Mouse (Mus musculus) CH12.LX (cell line): ENCODE measurements around the gene Gabpb2. TPM values are rescaled to one million over a fixed set of nuclear protein-coding genes. Genes with fewer than 3 reads are reported as not detected.

Experiments used
- DNase-seq: peaks from one replicate; pipeline ENCODE4 v3.0.0-alpha.2; 2013; ENCODE audit errors: extremely low read depth
- H3K27ac ChIP-seq: 2 replicates; pipeline ENCODE4 v1.5.1; 2012; ENCODE audit warnings: low read depth, mild to moderate bottlenecking, control low read depth, moderate library complexity; ENCODE audit not compliant: insufficient read depth
- H3K27me3 ChIP-seq: replicated peaks from 2 replicates; pipeline ENCODE3; 2012; ENCODE audit warnings: inconsistent platforms
- H3K36me3 ChIP-seq, 2 experiments: replicated peaks in 1 of 2; 2 replicates each; pipeline versions ENCODE3 to v1.6.1; 2012; ENCODE audit warnings: inconsistent platforms in 1 of 2, low read length in 1 of 2, mild to moderate bottlenecking in 1 of 2, mixed read lengths in 1 of 2, moderate library complexity in 1 of 2; ENCODE audit not compliant: control insufficient read depth in 1 of 2, insufficient read depth in 1 of 2
- H3K4me1 ChIP-seq, 2 experiments: 2 replicates each; pipeline ENCODE4 v1.6.1; 2012; ENCODE audit warnings: inconsistent platforms in 1 of 2, moderate library complexity in 1 of 2; ENCODE audit not compliant: insufficient read depth in 2 of 2, control insufficient read depth in 1 of 2
- H3K4me2 ChIP-seq: 2 replicates; pipeline ENCODE4 v1.6.1; 2012; ENCODE audit warnings: low read depth, mild to moderate bottlenecking, control low read depth; ENCODE audit not compliant: poor library complexity, insufficient read depth, severe bottlenecking
- H3K4me3 ChIP-seq, 3 experiments: fragments of 150-350 bp in 1 of 3; sonication (generic) in 1 of 3; replicated peaks in 1 of 3; 2 replicates each; pipeline versions ENCODE3 to v1.5.1; 2011 to 2012; ENCODE audit warnings: low read depth in 2 of 3, low read length in 2 of 3, mild to moderate bottlenecking in 2 of 3, moderate library complexity in 2 of 3, control low read depth in 1 of 3, improper control_type of control experiment in 1 of 3, inconsistent platforms in 1 of 3, mixed read lengths in 1 of 3; ENCODE audit not compliant: poor library complexity in 1 of 3
- H3K79me2 ChIP-seq: replicated peaks from 2 replicates; pipeline ENCODE4 v1.6.1; 2012; ENCODE audit warnings: mild to moderate bottlenecking, moderate library complexity; ENCODE audit not compliant: control insufficient read depth, poor library complexity, insufficient read depth, severe bottlenecking; ENCODE audit errors: extremely low read depth
- H3K9ac ChIP-seq: 2 replicates; pipeline ENCODE4 v1.6.1; 2012; ENCODE audit warnings: low read depth, mild to moderate bottlenecking, control low read depth, moderate library complexity; ENCODE audit not compliant: insufficient read depth
- H3K9me3 ChIP-seq: replicated peaks from 2 replicates; pipeline ENCODE3; 2012; ENCODE audit warnings: low read length, inconsistent platforms, mixed read lengths
- BHLHE40 ChIP-seq: IDR thresholded peaks from 2 replicates; pipeline ENCODE4 v1.6.1; 2011; ENCODE audit warnings: mild to moderate bottlenecking, low read depth, low read length, improper control_type of control experiment
- CHD1 ChIP-seq: IDR thresholded peaks from 2 replicates; pipeline ENCODE4 v1.6.1; 2012; ENCODE audit warnings: low read depth, low read length, improper control_type of control experiment, inconsistent platforms
- CHD2 ChIP-seq: IDR thresholded peaks from 2 replicates; pipeline ENCODE4 v1.6.1; 2011; ENCODE audit warnings: low read length, improper control_type of control experiment
- CTCF ChIP-seq, 2 experiments: IDR thresholded peaks in 1 of 2; conservative IDR thresholded peaks in 1 of 2; 2 replicates each; pipeline ENCODE4 v1.5.1; 2011 to 2012; ENCODE audit warnings: low read depth in 2 of 2, low read length in 2 of 2, improper control_type of control experiment in 1 of 2, inconsistent platforms in 1 of 2, mild to moderate bottlenecking in 1 of 2, moderate library complexity in 1 of 2
- E2F4 ChIP-seq: IDR thresholded peaks from 2 replicates; pipeline ENCODE4 v1.6.1; 2011; ENCODE audit warnings: low read depth, low read length, improper control_type of control experiment; ENCODE audit not compliant: insufficient replicate concordance
- EP300 ChIP-seq: IDR thresholded peaks from 2 replicates; pipeline ENCODE4 v1.6.1; 2011; ENCODE audit warnings: low read length, improper control_type of control experiment
- ETS1 ChIP-seq: conservative IDR thresholded peaks from 2 replicates; pipeline ENCODE4 v1.6.1; 2012; ENCODE audit warnings: low read depth, mild to moderate bottlenecking, inconsistent platforms, low read length, improper control_type of control experiment, moderate library complexity
- HCFC1 ChIP-seq: IDR thresholded peaks from 2 replicates; pipeline ENCODE4 v1.6.1; 2012; ENCODE audit warnings: low read depth, mild to moderate bottlenecking, inconsistent platforms, low read length, improper control_type of control experiment
- JUN ChIP-seq: IDR thresholded peaks from 2 replicates; pipeline ENCODE4 v1.6.1; 2011; ENCODE audit warnings: low read depth, mild to moderate bottlenecking, low read length, improper control_type of control experiment, moderate library complexity; ENCODE audit not compliant: insufficient read depth
- JUND ChIP-seq: conservative IDR thresholded peaks from 2 replicates; pipeline ENCODE4 v1.6.1; 2011; ENCODE audit warnings: low read depth, low read length, improper control_type of control experiment
- KAT2A ChIP-seq: IDR thresholded peaks from 2 replicates; pipeline ENCODE4 v1.6.1; 2012; ENCODE audit warnings: low read length, improper control_type of control experiment, inconsistent platforms; ENCODE audit not compliant: insufficient replicate concordance
- MAFK ChIP-seq: IDR thresholded peaks from 2 replicates; pipeline ENCODE4 v1.6.1; 2011; ENCODE audit warnings: low read length, improper control_type of control experiment; ENCODE audit not compliant: insufficient replicate concordance
- MAX ChIP-seq: IDR thresholded peaks from 2 replicates; pipeline ENCODE4 v1.6.1; 2011; ENCODE audit warnings: low read length, improper control_type of control experiment
- MAZ ChIP-seq: IDR thresholded peaks from 2 replicates; pipeline ENCODE4 v1.6.1; 2012; ENCODE audit warnings: low read depth, mild to moderate bottlenecking, inconsistent platforms, low read length, improper control_type of control experiment, moderate library complexity
- MEF2A ChIP-seq: IDR thresholded peaks from 2 replicates; pipeline ENCODE4 v1.6.1; 2014; ENCODE audit warnings: low read depth, mild to moderate bottlenecking, inconsistent platforms, low read length, improper control_type of control experiment, borderline replicate concordance
- MXI1 ChIP-seq: IDR thresholded peaks from 2 replicates; pipeline ENCODE4 v1.6.1; 2011; ENCODE audit warnings: mild to moderate bottlenecking, low read depth, low read length, improper control_type of control experiment
- MYC ChIP-seq: IDR thresholded peaks from 2 replicates; pipeline ENCODE4 v1.6.1; 2011; ENCODE audit warnings: low read depth, mild to moderate bottlenecking, improper control_type of control experiment, low read length
- NRF1 ChIP-seq: IDR thresholded peaks from 2 replicates; pipeline ENCODE4 v1.6.1; 2014; ENCODE audit warnings: low read depth, mild to moderate bottlenecking, inconsistent platforms, low read length, improper control_type of control experiment, moderate library complexity
- PAX5 ChIP-seq: IDR thresholded peaks from 2 replicates; pipeline ENCODE4 v1.6.1; 2012; ENCODE audit warnings: low read length, inconsistent platforms, mixed read lengths
- POLR2A ChIP-seq: IDR thresholded peaks from 2 replicates; pipeline ENCODE4 v1.6.1; 2011; ENCODE audit warnings: low read depth, mild to moderate bottlenecking, improper control_type of control experiment, low read length
- RAD21 ChIP-seq: IDR thresholded peaks from 2 replicates; pipeline ENCODE4 v1.6.1; 2011; ENCODE audit warnings: low read depth, mild to moderate bottlenecking, low read length, improper control_type of control experiment, moderate library complexity
- SMC3 ChIP-seq: IDR thresholded peaks from 2 replicates; pipeline ENCODE4 v1.6.1; 2011; ENCODE audit warnings: low read depth, low read length, improper control_type of control experiment
- TBP ChIP-seq: conservative IDR thresholded peaks from 2 replicates; pipeline ENCODE4 v1.6.1; 2011; ENCODE audit warnings: low read depth, low read length, improper control_type of control experiment
- TCF12 ChIP-seq: IDR thresholded peaks from 2 replicates; pipeline ENCODE4 v1.6.1; 2014; ENCODE audit warnings: low read depth, mild to moderate bottlenecking, inconsistent platforms, low read length, improper control_type of control experiment
- UBTF ChIP-seq: IDR thresholded peaks from 2 replicates; pipeline ENCODE4 v1.6.1; 2012; ENCODE audit warnings: low read depth, mild to moderate bottlenecking, inconsistent platforms, low read length, improper control_type of control experiment, moderate library complexity
- USF1 ChIP-seq: IDR thresholded peaks from 2 replicates; pipeline ENCODE4 v1.6.1; 2014; ENCODE audit warnings: low read depth, mild to moderate bottlenecking, inconsistent platforms, low read length, improper control_type of control experiment
- ZC3H11A ChIP-seq: IDR thresholded peaks from 2 replicates; pipeline ENCODE4 v1.6.1; 2012; ENCODE audit warnings: low read depth, mild to moderate bottlenecking, inconsistent platforms, low read length, improper control_type of control experiment
- ZKSCAN1 ChIP-seq: IDR thresholded peaks from 2 replicates; pipeline ENCODE4 v1.6.1; 2012; ENCODE audit warnings: low read depth, inconsistent platforms, low read length, improper control_type of control experiment, borderline replicate concordance
- ZMIZ1 ChIP-seq: IDR thresholded peaks from 2 replicates; pipeline ENCODE4 v1.6.1; 2012; ENCODE audit warnings: low read depth, mild to moderate bottlenecking, inconsistent platforms, low read length, improper control_type of control experiment
- ZNF384 ChIP-seq: IDR thresholded peaks from 2 replicates; pipeline ENCODE4 v1.6.1; 2012; ENCODE audit warnings: low read depth, low read length, improper control_type of control experiment, inconsistent platforms
- dilution Hi-C: fragments of 300-500 bp; cut with MboI; formaldehyde crosslinking; loops from 2 replicates; pipeline ENCODE4 v1.14.3; 2020; ENCODE audit warnings: low sequenced_read_pairs; ENCODE audit not compliant: extremely low pct_unique_long_range_greater_than_20kb, extremely low pct_ligation_motif_present
- in situ Hi-C: fragments of 300-500 bp; cut with MboI; formaldehyde crosslinking; loops from 3 replicates; pipeline ENCODE4 v1.14.3; 2019; ENCODE audit warnings: low sequenced_read_pairs, low pct_ligation_motif_present, low pct_unique_long_range_greater_than_20kb, mixed read lengths
- polyA plus RNA-seq: library from polyadenylated mRNA; unstranded; fragments of >175 nt; gene quantifications from 2 replicates; pipeline ENCODE4 v1.2.1, GENCODE M21; 2012; ENCODE audit warnings: low read depth; ENCODE audit not compliant: insufficient read length
- total RNA-seq, 2 experiments: library from RNA; depleted of rRNA; stranded (reverse); fragments of 300-350 nt in 1 of 2; fragments of >200 nt in 1 of 2; gene quantifications; 2 replicates each; pipeline ENCODE4 v1.2.3; 2012 to 2014

The Gabpb2 gene
- total and polyA plus RNA-seq, 3 experiments = 14.7 to 20.6 (median 16.6) TPM

DNA sequence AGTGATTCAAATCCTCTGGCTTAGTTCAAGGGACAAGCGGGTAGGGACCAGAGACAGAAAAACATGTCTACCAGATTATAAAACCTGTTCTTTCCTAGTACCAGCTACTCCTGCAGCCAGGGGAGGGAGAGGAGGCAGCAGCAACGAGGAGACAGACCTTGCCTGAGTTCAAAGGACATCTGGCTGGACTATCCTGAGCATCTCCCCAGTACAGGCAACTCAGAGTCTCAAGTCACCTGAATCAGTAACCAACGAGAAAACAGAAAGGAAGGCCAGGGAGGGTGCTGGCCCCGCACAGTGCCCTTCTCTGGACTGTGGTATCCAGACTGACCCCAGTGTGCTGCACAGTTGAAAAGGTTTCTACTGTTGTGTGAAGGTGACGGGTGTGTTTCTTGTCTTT lies 39.2 kb upstream of the Gabpb2 start:
- no peak overlapping the region for H3K4me3 ChIP-seq
- in situ Hi-C loops = loop anchor here (5.0 kb wide), 1 partner anchor 35 kb away; no protein-coding TSS in a partner anchor
- no peak overlapping the region for H3K27ac ChIP-seq
- H3K36me3 ChIP-seq = peaks cover 18 to 62% of the 10 kb centered on the region in 2 experiments
- peaks cover 0 to 12% of the 10 kb centered on the region in 2 experiments; a peak in 1 of 4 replicates for H3K4me1 ChIP-seq
- DNase-seq = no peak
- no peaks in the 10 kb centered on the region for H3K27me3 ChIP-seq
- H3K4me2 ChIP-seq = no peak overlapping the region
- no peak for TF ChIP-seq USF1
- TF ChIP-seq ETS1 = no peak
- no peak for TF ChIP-seq MXI1
- TF ChIP-seq CHD1 = no peak
- no peak for TF ChIP-seq EP300
- TF ChIP-seq HCFC1 = no peak
- TF ChIP-seq NRF1 = no peak
- TF ChIP-seq CTCF (conservative IDR thresholded peaks at IDR 0.05 in 1 of 2, IDR thresholded peaks at IDR 0.05 in 1 of 2; ENCODE audit: low read depth in 2 of 2, low read length in 2 of 2) = no peak
- TF ChIP-seq MAZ = no peak
- no peak for TF ChIP-seq CHD2
- no peak for TF ChIP-seq BHLHE40
- no peak for TF ChIP-seq UBTF
- no peak for TF ChIP-seq POLR2A
- no peak for TF ChIP-seq ZMIZ1
- TF ChIP-seq MEF2A = no peak
- no peak for TF ChIP-seq RAD21
- no peak for TF ChIP-seq KAT2A
- TF ChIP-seq ZKSCAN1 = no peak
- TF ChIP-seq ZNF384 = no peak
- TF ChIP-seq PAX5 = no peak
- TF ChIP-seq, all 38 proteins: peak for 0
- Histone ChIP-seq H3K79me2 (no peaks in the 10 kb centered on the region), H3K9ac (no peak overlapping the region), H3K9me3 (no peaks in the 10 kb centered on the region)
- dilution Hi-C loops = no loop called here

DNA sequence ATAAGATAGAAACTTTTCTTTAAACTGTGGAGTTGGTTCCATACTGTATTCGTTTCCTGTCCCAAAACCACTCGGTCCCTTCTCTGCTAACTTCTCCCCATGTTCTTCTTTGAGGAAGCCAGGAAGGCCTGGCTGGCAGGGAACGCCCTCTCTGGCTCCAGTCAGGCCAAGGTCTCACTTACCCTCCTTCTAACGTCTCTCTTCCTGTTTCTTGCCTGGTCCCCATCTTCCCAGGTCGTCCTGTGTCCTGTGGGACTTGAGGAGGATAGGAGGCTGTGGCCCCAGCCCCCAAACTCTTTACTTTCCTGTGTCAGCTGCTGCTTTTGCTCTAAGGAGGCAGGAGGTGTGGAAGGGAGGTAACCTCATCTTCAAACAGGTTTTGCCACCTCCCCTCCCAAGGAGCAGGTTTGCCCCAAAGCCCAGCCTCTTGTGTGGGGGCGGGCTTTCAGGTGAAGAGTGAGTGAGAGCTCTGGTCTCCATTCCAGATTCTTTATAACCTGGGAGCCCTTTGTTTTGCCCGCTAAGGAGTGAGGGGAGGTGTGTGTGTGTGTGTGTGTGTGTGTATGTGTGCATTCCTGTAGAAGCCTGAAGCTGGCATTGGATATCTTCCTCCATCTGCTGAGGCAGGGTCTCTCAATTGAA lies 33.2 kb upstream of the Gabpb2 start, which contains the start of gene Bnipl:
Gene Bnipl (minus strand): TSS at position 411 of the 642 bp plus-strand sequence.
- H3K79me2 ChIP-seq = no peaks in the 10 kb centered on the region
- no peak within 1 kb of the TSS for H3K4me2 ChIP-seq
- no peak within 1 kb of the TSS for H3K4me3 ChIP-seq
- in situ Hi-C loops (no loop called here), dilution Hi-C loops (no loop called here)
- no peak within 1 kb of the TSS for H3K27ac ChIP-seq
- no peaks in the 10 kb centered on the region for H3K27me3 ChIP-seq
- H3K9me3 ChIP-seq = no peaks in the 10 kb centered on the region
- TF ChIP-seq ZC3H11A (no peak), PAX5 (no peak), MYC (no peak), TBP (no peak), SMC3 (no peak), JUND (no peak), E2F4 (no peak), UBTF (no peak), HCFC1 (no peak), MAFK (no peak), CHD2 (no peak), POLR2A (no peak), MEF2A (no peak), MAX (no peak), TCF12 (no peak), ZMIZ1 (no peak), JUN (no peak)
- H3K9ac ChIP-seq = no peak within 1 kb of the TSS
- peaks cover 0 to 4% of the 10 kb centered on the region in 2 experiments; a peak in 2 of 4 replicates for H3K4me1 ChIP-seq
- peaks cover 8 to 27% of the 10 kb centered on the region in 2 experiments for H3K36me3 ChIP-seq
- no peak for DNase-seq
